Mouse (Mus musculus) erythroblast, embryonic 14.5 days (primary cell): ENCODE measurements around the gene Col1a1. TPM values are rescaled to one million over a fixed set of nuclear protein-coding genes. Genes with fewer than 3 reads are reported as not detected.
"Not testable (repeated sequence)": the region's sequence is repeated elsewhere in the genome, so short reads cannot be mapped to it uniquely, and the experiment has no call there.

ENCODE experiments used
- H3K27me3 ChIP-seq: 2 replicates; pipeline ENCODE4 v1.6.1; 2012; ENCODE audit warnings: inconsistent platforms; ENCODE audit not compliant: control insufficient read depth
- H3K36me3 ChIP-seq: 2 replicates; pipeline ENCODE4 v1.6.1; 2012; ENCODE audit warnings: mild to moderate bottlenecking, inconsistent platforms; ENCODE audit not compliant: control insufficient read depth
- H3K4me1 ChIP-seq: 2 replicates; pipeline ENCODE4 v1.6.1; 2012; ENCODE audit warnings: inconsistent platforms; ENCODE audit not compliant: control insufficient read depth
- H3K4me3 ChIP-seq: replicated peaks from 2 replicates; pipeline ENCODE3; 2012; ENCODE audit warnings: moderate library complexity, mild to moderate bottlenecking, inconsistent platforms
- H3K9me3 ChIP-seq: 2 replicates; pipeline ENCODE4 v1.6.1; 2012; ENCODE audit warnings: low read length, inconsistent platforms, mixed read lengths; ENCODE audit not compliant: control insufficient read depth
- GATA1 ChIP-seq: IDR thresholded peaks from 2 replicates; pipeline ENCODE4 v1.6.1; 2012; ENCODE audit warnings: low read length, inconsistent platforms, mixed read lengths
- TAL1 ChIP-seq: IDR thresholded peaks from 3 replicates; pipeline ENCODE4 v1.6.1; 2012; ENCODE audit warnings: low read length, inconsistent platforms, mixed read lengths
- polyA plus RNA-seq: library from polyadenylated mRNA; stranded (reverse); fragments of >175 nt; gene quantifications from 2 replicates; pipeline ENCODE4 v1.2.3, GENCODE M21; 2012

Col1a1 gene
- polyA plus RNA-seq, 1 experiment: 0.01 TPM

- Histone ChIP-seq H3K9me3 (no peaks in the 10 kb centered on the region), H3K27me3 (peaks cover 44% of the 10 kb centered on the region)
Measured at GRCm38 (mm10) chr11:94944295-94944694, 8.3 kb downstream of the Col1a1 start.

DNA sequence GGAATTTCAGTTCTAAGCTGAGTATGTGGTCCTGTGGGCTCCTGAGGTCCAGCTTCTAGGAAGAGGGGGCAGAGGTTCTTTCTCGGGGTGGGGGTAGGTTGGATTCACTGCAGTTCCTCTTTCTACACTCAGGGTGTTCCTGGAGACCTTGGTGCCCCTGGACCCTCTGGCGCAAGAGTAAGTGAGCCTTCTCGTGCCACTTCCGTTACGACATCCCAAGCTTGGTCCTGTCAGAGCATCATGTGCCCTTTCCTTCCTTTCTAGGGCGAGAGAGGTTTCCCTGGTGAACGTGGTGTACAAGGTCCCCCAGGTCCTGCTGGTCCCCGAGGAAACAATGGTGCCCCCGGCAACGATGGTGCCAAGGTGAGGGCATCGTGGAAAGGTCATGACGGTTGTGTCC is 9.2 kb downstream of the Col1a1 start:
- H3K36me3 ChIP-seq: no peaks in the 10 kb centered on the region
- no peaks in the 10 kb centered on the region; the same call in 1 of the 2 replicates for H3K4me1 ChIP-seq
- H3K27me3 ChIP-seq: peaks cover 35% of the 10 kb centered on the region
- TF ChIP-seq TAL1: no peak
- no peak for TF ChIP-seq GATA1
- H3K4me3 ChIP-seq: no peak overlapping the region
- H3K9me3 ChIP-seq: no peaks in the 10 kb centered on the region

More at GRCm38 (mm10) chr11:94944295-94944694, 8.3 kb downstream of the Col1a1 start:
- no peaks in the 10 kb centered on the region for H3K36me3 ChIP-seq
- no peak overlapping the region for H3K4me3 ChIP-seq
- H3K4me1 ChIP-seq: no peaks in the 10 kb centered on the region; the same call in 1 of the 2 replicates
- no peak for TF ChIP-seq GATA1
- no peak for TF ChIP-seq TAL1

DNA sequence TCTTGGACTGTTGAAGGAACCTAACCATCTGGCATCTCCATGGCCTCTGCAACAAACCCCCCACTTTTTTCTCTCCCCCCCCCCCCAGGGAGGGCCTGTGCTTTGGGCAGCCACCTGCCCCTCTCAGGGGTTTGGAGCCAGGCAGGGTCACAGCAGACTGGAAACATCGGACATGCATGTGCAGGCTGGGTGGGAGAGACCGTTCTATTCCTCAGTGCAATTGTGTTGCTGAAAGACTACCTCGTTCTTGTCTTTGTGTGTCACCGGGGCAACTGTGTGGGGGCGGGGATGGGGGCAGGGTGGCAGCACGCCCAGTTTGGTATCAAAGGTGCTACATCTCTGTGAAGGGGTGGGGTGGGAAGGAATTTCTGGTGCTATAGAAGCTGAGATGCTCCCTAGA is 16.1 kb downstream of the Col1a1 start:
- Histone ChIP-seq H3K27me3 (peaks cover 7% of the 10 kb centered on the region), H3K36me3 (no peaks in the 10 kb centered on the region), H3K4me3 (no peak overlapping the region), H3K9me3 (no peaks in the 10 kb centered on the region), H3K4me1 (no peaks in the 10 kb centered on the region)
- TF ChIP-seq GATA1 (no peak), TAL1 (no peak)

DNA sequence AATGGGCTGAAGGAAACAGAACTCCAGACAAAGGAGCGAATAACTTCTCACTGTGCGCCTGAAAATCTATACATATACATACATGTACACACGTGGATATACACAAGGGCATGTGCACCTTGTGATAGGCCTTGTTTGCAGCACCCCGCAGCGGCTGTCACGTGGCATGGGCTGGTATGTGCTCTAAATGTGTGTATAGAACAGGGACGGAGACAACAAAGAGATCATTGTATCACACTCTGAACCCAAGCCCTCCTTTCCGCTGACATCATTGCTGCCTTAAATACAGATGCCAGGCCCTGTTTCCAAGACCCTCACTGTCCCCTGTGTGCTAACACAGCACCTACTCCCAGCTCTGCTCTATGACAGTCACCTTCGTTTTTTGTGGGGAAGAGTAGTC is 19.1 kb downstream of the Col1a1 start:
- H3K9me3 ChIP-seq: no peaks in the 10 kb centered on the region
- H3K27me3 ChIP-seq: peaks cover 24% of the 10 kb centered on the region
- H3K4me1 ChIP-seq: peaks cover 4% of the 10 kb centered on the region
- H3K36me3 ChIP-seq: no peaks in the 10 kb centered on the region
- no peak overlapping the region for H3K4me3 ChIP-seq
- TF ChIP-seq TAL1 (no peak), GATA1 (no peak)

DNA sequence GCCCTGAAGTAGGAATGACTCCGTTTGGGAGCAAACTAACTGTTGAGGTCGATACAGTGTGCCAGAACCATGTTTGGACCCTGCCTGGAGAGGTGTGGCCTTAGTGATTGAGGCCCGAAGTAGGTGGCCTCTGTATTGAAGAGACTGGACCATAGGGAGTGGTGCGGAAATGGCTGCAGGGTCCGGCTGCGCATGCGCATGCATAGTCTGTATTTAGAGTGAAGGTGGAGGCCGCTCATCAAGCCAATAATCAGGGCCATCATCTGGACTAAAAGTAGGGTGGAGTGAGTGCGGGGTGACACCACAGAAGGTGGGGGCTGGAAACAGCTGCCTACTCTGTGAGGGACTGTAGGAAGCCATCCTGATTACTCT is 21.7 kb downstream of the Col1a1 start:
- Histone ChIP-seq H3K27me3 (peaks cover 22% of the 10 kb centered on the region), H3K4me1 (peaks cover 4% of the 10 kb centered on the region), H3K36me3 (no peaks in the 10 kb centered on the region), H3K9me3 (no peaks in the 10 kb centered on the region), H3K4me3 (no peak overlapping the region)
- no peak for TF ChIP-seq TAL1
- TF ChIP-seq GATA1: no peak

DNA sequence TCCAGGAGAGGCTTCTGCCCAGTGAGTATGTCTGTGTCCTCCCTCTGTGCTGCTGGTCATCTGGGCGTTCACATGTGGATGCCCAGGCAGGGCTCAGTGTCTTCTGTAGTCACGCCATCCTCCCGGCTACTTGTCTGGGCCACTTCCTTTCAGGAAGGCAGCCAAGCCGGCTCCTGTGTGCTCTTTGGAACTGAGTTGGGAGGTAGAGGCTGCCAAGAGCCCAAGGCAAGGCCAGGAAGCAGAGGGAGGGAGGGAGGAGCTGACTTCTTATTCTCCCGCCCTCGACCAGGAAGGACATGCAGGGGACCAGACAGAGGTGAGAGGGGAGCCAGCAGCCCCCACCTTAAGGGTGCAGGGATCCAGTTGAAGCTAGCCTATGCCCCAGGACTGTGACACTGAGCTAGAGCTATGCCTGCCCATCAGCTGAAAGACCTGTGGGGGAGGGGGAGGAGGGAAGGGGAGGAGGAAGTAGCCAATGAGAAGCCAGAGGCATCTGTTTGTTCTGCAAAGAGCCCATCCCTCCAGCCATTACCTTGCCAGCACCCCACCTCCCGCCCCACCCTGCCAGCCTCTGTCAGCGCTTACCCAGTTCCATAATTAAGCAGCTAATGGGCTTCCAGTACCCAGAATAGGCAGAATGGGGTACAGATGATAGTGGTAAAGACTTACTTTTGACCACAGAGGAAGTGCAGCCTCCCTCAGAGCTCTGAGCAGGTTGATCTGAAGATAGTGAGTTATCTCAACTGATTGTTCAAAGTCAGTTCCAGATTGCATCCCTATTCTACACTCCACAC is 22.2 kb downstream of the Col1a1 start:
- H3K9me3 ChIP-seq: no peaks in the 10 kb centered on the region
- H3K27me3 ChIP-seq: peaks cover 25% of the 10 kb centered on the region
- no peaks in the 10 kb centered on the region for H3K36me3 ChIP-seq
- H3K4me3 ChIP-seq: no peak overlapping the region
- no peak for TF ChIP-seq GATA1
- no peak for TF ChIP-seq TAL1
- peaks cover 4% of the 10 kb centered on the region for H3K4me1 ChIP-seq

- no peak overlapping the region for H3K4me3 ChIP-seq
- no peaks in the 10 kb centered on the region for H3K9me3 ChIP-seq
- H3K36me3 ChIP-seq: no peaks in the 10 kb centered on the region
- peaks cover 4% of the 10 kb centered on the region for H3K4me1 ChIP-seq
- peaks cover 24% of the 10 kb centered on the region for H3K27me3 ChIP-seq
- TF ChIP-seq TAL1: no peak
- no peak for TF ChIP-seq GATA1
Measured at GRCm38 (mm10) chr11:94962534-94963101, 26.6 kb downstream of the Col1a1 start.

- H3K9me3 ChIP-seq: no peaks in the 10 kb centered on the region
- peaks cover 2% of the 10 kb centered on the region for H3K4me1 ChIP-seq
- H3K27me3 ChIP-seq: peaks cover 34% of the 10 kb centered on the region
Measured at GRCm38 (mm10) chr11:94967419-94967818, 31.4 kb downstream of the Col1a1 start, which contains the start of gene Hils1. Gene Hils1 (plus strand): TSS chr11:94967593.

GRCm38 (mm10) chr11:94968187-94968586 is 32.2 kb downstream of the Col1a1 start:
- TF ChIP-seq GATA1 (no peak), TAL1 (no peak)
- Histone ChIP-seq H3K27me3 (peaks cover 31% of the 10 kb centered on the region), H3K4me1 (peaks cover 2% of the 10 kb centered on the region), H3K36me3 (no peaks in the 10 kb centered on the region), H3K9me3 (no peaks in the 10 kb centered on the region), H3K4me3 (no peak overlapping the region)

More at GRCm38 (mm10) chr11:94967419-94967818, 31.4 kb downstream of the Col1a1 start, which contains the start of gene Hils1:
- Histone ChIP-seq H3K36me3 (no peaks in the 10 kb centered on the region), H3K4me3 (no peak within 1 kb of the TSS)
- no peak for TF ChIP-seq GATA1
- TF ChIP-seq TAL1: no peak

DNA sequence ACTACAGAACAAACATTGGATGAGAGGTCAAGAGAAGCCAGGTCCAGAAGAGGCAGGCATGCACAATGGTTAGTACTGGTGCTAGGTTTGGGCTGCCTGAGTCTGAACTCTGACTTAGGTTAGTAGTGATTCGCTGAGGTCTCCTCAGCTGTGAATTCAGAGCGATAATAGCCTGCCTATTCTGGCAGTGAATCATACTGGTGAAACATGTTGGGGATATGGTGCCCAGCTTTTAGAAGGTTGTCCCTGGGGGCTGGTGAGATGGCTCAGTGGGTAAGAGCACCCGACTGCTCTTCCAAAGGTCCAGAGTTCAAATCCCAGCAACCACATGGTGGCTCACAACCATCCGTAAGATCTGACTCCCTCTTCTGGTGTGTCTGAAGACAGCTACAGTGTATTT is 33.7 kb downstream of the Col1a1 start:
- H3K4me1 ChIP-seq, H3K9me3 ChIP-seq, H3K36me3 ChIP-seq, H3K4me3 ChIP-seq: not testable (repeated sequence)
- peaks cover 31% of the 10 kb centered on the region for H3K27me3 ChIP-seq
